10 mouse cellular contexts compared by ENCODE assay signal in genomic region chr17:26416141-26416540, GRCm38 (mm10). TPM values are rescaled to one million over a fixed set of nuclear protein-coding genes. Genes with fewer than 3 reads are reported as not detected.
DNase-seq lines count a peak whose midpoint lies in the region; ATAC-seq and TF ChIP-seq lines count a peak whose summit lies in the region.
"Had no signal": no experiment of that assay in that cellular context is flagged by ENCODE, and none has a peak within 500 bp of the region (broad histone marks: within the 10 kb centered on the region; RNA-seq: fewer than 3 reads in every experiment).

No protein-coding gene starts in this region.

- peak overlapping the region; percentile 92 for H3K9ac ChIP-seq in heart, embryonic 14.5 days (ENCODE audit: low read length)
- no peak overlapping the region for H3K9ac ChIP-seq in lung, postnatal 0 days (replicated peaks; ENCODE audit: low read depth)
- H3K9ac ChIP-seq in intestine, embryonic 14.5 days (ENCODE audit: low read length) = no peak overlapping the region
- no peak overlapping the region for H3K9ac ChIP-seq in stomach, embryonic 14.5 days (replicated peaks; ENCODE audit: low read depth, low read length)

- no peak overlapping the region for H3K27ac ChIP-seq in heart, embryonic 14.5 days (replicated peaks in 1 of 2; ENCODE audit: control insufficient read depth in 1 of 2, insufficient read depth in 1 of 2, low read depth in 2 of 2, low read length in 2 of 2)
- no peak overlapping the region for H3K27ac ChIP-seq in lung, postnatal 0 days (ENCODE audit: low read length)
- no peak overlapping the region for H3K27ac ChIP-seq in intestine, embryonic 14.5 days (ENCODE audit: low read depth)
- no peak overlapping the region for H3K27ac ChIP-seq in stomach, embryonic 14.5 days (ENCODE audit: low read length)
- H3K27ac ChIP-seq: midbrain, embryonic 12.5 days had no signal

- peak overlapping the region; percentile 92 for H3K4me2 ChIP-seq in heart, embryonic 14.5 days (ENCODE audit: low read length)
- H3K4me2 ChIP-seq in lung, postnatal 0 days (replicated peaks; ENCODE audit: low read depth, low read length) = peak overlapping the region; percentile 99
- peak overlapping the region; percentile 96 for H3K4me2 ChIP-seq in intestine, embryonic 14.5 days (ENCODE audit: low read length)
- H3K4me2 ChIP-seq in stomach, embryonic 14.5 days (replicated peaks; ENCODE audit: low read depth, low read length) = peak overlapping the region; percentile 93

- peaks cover 8% of the 10 kb centered on the region for H3K27me3 ChIP-seq in heart, embryonic 14.5 days (ENCODE audit: control insufficient read depth, insufficient read depth, low read length)
- no peaks in the 10 kb centered on the region for H3K27me3 ChIP-seq in lung, postnatal 0 days (replicated peaks; ENCODE audit: insufficient read depth, low read length)
- H3K27me3 ChIP-seq in intestine, embryonic 14.5 days (replicated peaks; ENCODE audit: control insufficient read depth, insufficient read depth, low read length) = no peaks in the 10 kb centered on the region
- no peaks in the 10 kb centered on the region for H3K27me3 ChIP-seq in stomach, embryonic 14.5 days (ENCODE audit: control insufficient read depth, insufficient read depth, low read length)

- peaks cover 16 to 34% of the 10 kb centered on the region in 2 experiments for H3K4me1 ChIP-seq in heart, embryonic 14.5 days (ENCODE audit: control insufficient read depth in 2 of 2, insufficient read depth in 2 of 2, low read length in 2 of 2)
- H3K4me1 ChIP-seq in lung, postnatal 0 days (ENCODE audit: insufficient read depth, low read depth, low read length) = 0 out of 2 replicates have a peak, but pooled peaks cover 7% of the 10 kb centered on the region
- H3K4me1 ChIP-seq in intestine, embryonic 14.5 days (replicated peaks; ENCODE audit: control insufficient read depth, insufficient read depth, low read length) = peaks cover 11% of the 10 kb centered on the region
- peaks cover 7% of the 10 kb centered on the region; the same call in 1 of the 2 replicates for H3K4me1 ChIP-seq in stomach, embryonic 14.5 days (ENCODE audit: control insufficient read depth, insufficient read depth, low read length)

- no peaks in the 10 kb centered on the region for H3K9me3 ChIP-seq in heart, embryonic 14.5 days (ENCODE audit: control insufficient read depth, low read length)
- H3K9me3 ChIP-seq in lung, postnatal 0 days (ENCODE audit: low read length) = no peaks in the 10 kb centered on the region
- no peaks in the 10 kb centered on the region for H3K9me3 ChIP-seq in intestine, embryonic 14.5 days (ENCODE audit: control insufficient read depth, low read length)
- no peaks in the 10 kb centered on the region for H3K9me3 ChIP-seq in stomach, embryonic 14.5 days (ENCODE audit: control insufficient read depth, low read depth, low read length)
- H3K9me3 ChIP-seq: midbrain, embryonic 12.5 days had no signal

- ATAC-seq in heart, embryonic 14.5 days (ENCODE audit: insufficient number of reproducible peaks, insufficient read depth, low FRiP score, low read depth) = no peak
- no peak for ATAC-seq in lung, postnatal 0 days
- no peak for ATAC-seq in intestine, embryonic 14.5 days (replicated peaks; ENCODE audit: low FRiP score, low TSS enrichment, low read depth)
- ATAC-seq in stomach, embryonic 14.5 days (ENCODE audit: insufficient number of reproducible peaks, insufficient read depth, low FRiP score, low read depth) = no peak

- 49% methylated on average over 3 of the region's 3 CpGs for WGBS in heart, embryonic 14.5 days
- 54% methylated on average over 3 of the region's 3 CpGs for WGBS in lung, postnatal 0 days
- 66% methylated on average over 3 of the region's 3 CpGs for WGBS in intestine, embryonic 14.5 days
- WGBS in stomach, embryonic 14.5 days = 56% methylated on average over 3 of the region's 3 CpGs

- peak overlapping the region; percentile 76 to 85 for H3K4me3 ChIP-seq in heart, embryonic 14.5 days (ENCODE audit: control insufficient read depth in 1 of 2, insufficient read depth in 1 of 2, low read depth in 1 of 2, low read length in 2 of 2)
- H3K4me3 ChIP-seq in lung, postnatal 0 days (ENCODE audit: low read depth, low read length) = no peak overlapping the region
- H3K4me3 ChIP-seq in intestine, embryonic 14.5 days (ENCODE audit: low read depth, low read length) = peak overlapping the region; percentile 79; the same call in 1 of the 2 replicates
- H3K4me3 ChIP-seq in stomach, embryonic 14.5 days (ENCODE audit: low read depth, low read length) = peak overlapping the region; percentile 82; the same call in 1 of the 2 replicates

- DNase-seq in heart, adult 11 months = no peak
- no peak for DNase-seq in lung, postnatal 0 days (ENCODE audit: low spot score)
- no peak for DNase-seq in lung, postnatal 25 days (ENCODE audit: low spot score)
- no peak for DNase-seq in intestine, embryonic 14.5 days (ENCODE audit: low spot score)
- DNase-seq in layer of hippocampus, postnatal 36 days = no peak
- no peak for DNase-seq in testis, postnatal 14 days (ENCODE audit: low spot score)
- DNase-seq: thymus, postnatal 4 days had no signal

- no peak for TF ChIP-seq EP300 in lung, postnatal 0 days (IDR thresholded peaks at IDR 0.05)

- TF ChIP-seq CTCF in lung, postnatal 0 days (IDR thresholded peaks at IDR 0.05) = 0 out of 2 replicates have a peak, but pooled peaks have one; percentile 14

- H3K36me3 ChIP-seq in heart, embryonic 14.5 days (ENCODE audit: control insufficient read depth, insufficient read depth, low read length) = no peaks in the 10 kb centered on the region
- H3K36me3 ChIP-seq in lung, postnatal 0 days (ENCODE audit: insufficient read depth, low read length) = no peaks in the 10 kb centered on the region
- H3K36me3 ChIP-seq in intestine, embryonic 14.5 days (ENCODE audit: control insufficient read depth, insufficient read depth, low read length) = no peaks in the 10 kb centered on the region
- no peaks in the 10 kb centered on the region for H3K36me3 ChIP-seq in stomach, embryonic 14.5 days (ENCODE audit: control insufficient read depth, insufficient read depth, low read length)
- H3K36me3 ChIP-seq: midbrain, embryonic 12.5 days had no signal

RNA-seq across cellular contexts. Expression of gene Neurl1b, which starts 1.5 kb away (rescaled TPM):
- 4.5 and 4.6 TPM in 2 replicates for polyA plus RNA-seq in heart, embryonic 14.5 days (2014; fragmentation: Nextera tagmentation; extraction: Ambion mirVana)
- polyA plus RNA-seq in lung, postnatal 0 days (2015; fragmentation: Nextera tagmentation; extraction: Ambion mirVana) = 0.98 and 1.5 TPM in 2 replicates
- polyA plus RNA-seq in intestine, embryonic 14.5 days (2014; fragmentation: Nextera tagmentation; extraction: Ambion mirVana) = 2.3 and 3.1 TPM in 2 replicates
- polyA plus RNA-seq in stomach, embryonic 14.5 days (2014; fragmentation: Nextera tagmentation; extraction: Ambion mirVana) = 5.0 and 6.0 TPM in 2 replicates
- 10 to 100 TPM; 76.7 to 80.8 TPM for total RNA-seq in layer of hippocampus, postnatal 36 days (2021)
